Comparison of ENCODE assay signal across 16 mouse cellular contexts in the genomic region with DNA sequence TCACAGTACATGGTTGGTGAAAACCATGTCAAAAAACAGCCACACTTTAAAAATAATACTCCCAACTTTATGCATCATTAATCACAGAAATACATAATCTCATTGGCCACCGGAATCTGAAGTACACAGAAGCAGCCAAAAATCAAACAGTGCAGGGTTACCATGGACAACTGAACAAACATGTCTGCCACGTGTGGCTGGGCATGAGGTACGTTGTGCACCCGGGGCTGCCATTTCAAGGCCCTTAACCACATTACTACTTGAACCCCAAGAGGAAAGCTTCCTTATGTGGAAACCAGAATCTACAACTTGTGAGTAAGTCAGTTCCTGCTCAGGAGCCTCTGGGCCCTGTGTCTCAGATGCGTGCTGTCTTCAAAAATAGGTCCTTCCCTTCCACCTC.
DNase-seq lines count a peak whose midpoint lies in the region; ATAC-seq and TF ChIP-seq lines count a peak whose summit lies in the region.
"Had no signal": no experiment of that assay in that cellular context is flagged by ENCODE, and none has a peak within 500 bp of the region (broad histone marks: within the 10 kb centered on the region; RNA-seq: fewer than 3 reads in every experiment).

No protein-coding gene starts in this region.

- ATAC-seq in lung, embryonic 14.5 days (ENCODE audit: insufficient read depth) = no peak
- ATAC-seq in hindbrain, embryonic 12.5 days (ENCODE audit: low FRiP score) = no peak
- ATAC-seq in megakaryocyte, adult 5-6 weeks (ENCODE audit: poor library complexity, severe bottlenecking) = no peak
- no peak for ATAC-seq in forebrain, postnatal 0 days
- ATAC-seq: forebrain, embryonic 13.5 days; inflammation-experienced regulatory T-cells, adult 6 months had no signal

- no peaks in the 10 kb centered on the region for H3K36me3 ChIP-seq in lung, embryonic 14.5 days (ENCODE audit: insufficient read depth)
- no peaks in the 10 kb centered on the region for H3K36me3 ChIP-seq in hindbrain, embryonic 12.5 days
- no peaks in the 10 kb centered on the region for H3K36me3 ChIP-seq in forebrain, postnatal 0 days (ENCODE audit: insufficient read depth)
- H3K36me3 ChIP-seq: embryonic facial prominence, embryonic 12.5 days; hindbrain, embryonic 13.5 days; limb, embryonic 15.5 days had no signal

- no peaks in the 10 kb centered on the region for H3K27me3 ChIP-seq in lung, embryonic 14.5 days (ENCODE audit: insufficient read depth, low read length)
- H3K27me3 ChIP-seq in hindbrain, embryonic 12.5 days = no peaks in the 10 kb centered on the region
- H3K27me3 ChIP-seq in forebrain, postnatal 0 days (ENCODE audit: insufficient read depth, low read length) = no peaks in the 10 kb centered on the region
- H3K27me3 ChIP-seq: embryonic facial prominence, embryonic 12.5 days; forebrain, embryonic 13.5 days; hindbrain, embryonic 13.5 days; limb, embryonic 15.5 days had no signal

- no peak overlapping the region for H3K27ac ChIP-seq in lung, embryonic 14.5 days (ENCODE audit: low read depth)
- H3K27ac ChIP-seq in hindbrain, embryonic 12.5 days = no peak overlapping the region
- no peak overlapping the region for H3K27ac ChIP-seq in forebrain, postnatal 0 days (ENCODE audit: low read depth, low read length)
- H3K27ac ChIP-seq: embryonic facial prominence, embryonic 12.5 days; forebrain, embryonic 13.5 days; hindbrain, embryonic 13.5 days; limb, embryonic 15.5 days; stomach, postnatal 0 days had no signal

- H3K4me3 ChIP-seq in lung, embryonic 14.5 days (ENCODE audit: low read depth, low read length) = no peak overlapping the region
- H3K4me3 ChIP-seq in hindbrain, embryonic 12.5 days = no peak overlapping the region
- no peak overlapping the region for H3K4me3 ChIP-seq in forebrain, postnatal 0 days (ENCODE audit: low read depth, low read length)
- H3K4me3 ChIP-seq: embryonic facial prominence, embryonic 12.5 days; erythroblast, embryonic 14.5 days; forebrain, embryonic 13.5 days; hindbrain, embryonic 13.5 days; limb, embryonic 15.5 days had no signal

- H3K4me1 ChIP-seq in lung, embryonic 14.5 days (ENCODE audit: insufficient read depth) = no peaks in the 10 kb centered on the region
- no peaks in the 10 kb centered on the region for H3K4me1 ChIP-seq in hindbrain, embryonic 12.5 days
- no peaks in the 10 kb centered on the region for H3K4me1 ChIP-seq in forebrain, postnatal 0 days (ENCODE audit: insufficient read depth)
- H3K4me1 ChIP-seq: embryonic facial prominence, embryonic 12.5 days; forebrain, embryonic 13.5 days; hindbrain, embryonic 13.5 days; limb, embryonic 15.5 days had no signal

- peak; percentile 19 for DNase-seq in lung, embryonic 14.5 days
- no peak for DNase-seq in lung, postnatal 14 days
- DNase-seq in kidney, postnatal 14 days = peak; percentile 29
- DNase-seq in lung, postnatal 10 days = peak; percentile 4
- DNase-seq in forebrain, postnatal 0 days = no peak
- DNase-seq: cerebellum, adult 9-10 months; gastrocnemius, postnatal 14 days had no signal

- no peak overlapping the region for H3K4me2 ChIP-seq in lung, embryonic 14.5 days
- no peak overlapping the region for H3K4me2 ChIP-seq in hindbrain, embryonic 12.5 days (replicated peaks)
- H3K4me2 ChIP-seq in forebrain, postnatal 0 days (ENCODE audit: low read depth) = no peak overlapping the region
- H3K4me2 ChIP-seq: embryonic facial prominence, embryonic 12.5 days; forebrain, embryonic 13.5 days; hindbrain, embryonic 13.5 days; limb, embryonic 15.5 days had no signal

- H3K9ac ChIP-seq in lung, embryonic 14.5 days = no peak overlapping the region
- H3K9ac ChIP-seq in hindbrain, embryonic 12.5 days = no peak overlapping the region
- no peak overlapping the region for H3K9ac ChIP-seq in forebrain, postnatal 0 days
- H3K9ac ChIP-seq: embryonic facial prominence, embryonic 12.5 days; forebrain, embryonic 13.5 days; hindbrain, embryonic 13.5 days; limb, embryonic 15.5 days had no signal

- WGBS in lung, embryonic 14.5 days = 58% methylated on average over 5 of the region's 5 CpGs
- WGBS in hindbrain, embryonic 12.5 days = 82% methylated on average over 5 of the region's 5 CpGs
- WGBS in forebrain, postnatal 0 days = 82% methylated on average over 5 of the region's 5 CpGs

- H3K9me3 ChIP-seq in lung, embryonic 14.5 days (ENCODE audit: low read depth, low read length) = no peaks in the 10 kb centered on the region
- no peaks in the 10 kb centered on the region for H3K9me3 ChIP-seq in hindbrain, embryonic 12.5 days (replicated peaks)
- no peaks in the 10 kb centered on the region for H3K9me3 ChIP-seq in forebrain, postnatal 0 days (ENCODE audit: low read length)
- H3K9me3 ChIP-seq: embryonic facial prominence, embryonic 12.5 days; forebrain, embryonic 13.5 days; hindbrain, embryonic 13.5 days; limb, embryonic 15.5 days had no signal

- no peak for TF ChIP-seq CTCF in lung, embryonic 14.5 days (IDR thresholded peaks at IDR 0.05; ENCODE audit: low read depth)
- TF ChIP-seq CTCF in forebrain, postnatal 0 days (IDR thresholded peaks at IDR 0.05; ENCODE audit: low read depth) = no peak

Comparison
In these comparisons a context has a peak if more than half of its experiments do, and no peak if none do; other contexts are left out.
1. DNase-seq: peak in lung, embryonic 14.5 days (single experiment), kidney, postnatal 14 days (single experiment) and lung, postnatal 10 days (single experiment); none in lung, postnatal 14 days (single experiment) and forebrain, postnatal 0 days (single experiment).